Mouse (Mus musculus) CD4-positive, CD25-positive, alpha-beta regulatory T cell, adult 2 months (primary cell): ENCODE results near the gene Gm9603.
"Not testable (repeated sequence)": the region's sequence is repeated elsewhere in the genome, so short reads cannot be mapped to it uniquely, and the experiment has no call there.

Experiments
- DNase-seq: peaks from one replicate; pipeline ENCODE4 v3.0.0-alpha.2; 2012; ENCODE audit warnings: low read depth, low spot score

The Gm9603 gene

GRCm38 (mm10) chr14:5687357-5687756, at the start of gene Gm9603:
TSS of gene Gm9603 (minus strand) at chr14:5687457.
- DNase-seq = not testable (repeated sequence)

- not testable (repeated sequence) for DNase-seq
Observed at GRCm38 (mm10) chr14:5632928-5633327, 54.3 kb downstream of the Gm9603 start, which contains the start of gene Gm8265. TSS of gene Gm8265 (minus strand) at chr14:5633028.
